Mouse (Mus musculus) hindbrain, embryonic 11.5 days (tissue): ENCODE data around the gene Dlgap5. TPM values are rescaled to one million over a fixed set of nuclear protein-coding genes. Genes with fewer than 3 reads are reported as not detected.

Experiments used
- ATAC-seq: fragments of 200-750 bp; cut with Nextera tagmentation; 2 replicates; pipeline ENCODE4 v1.8.0; 2017; ENCODE audit warnings: mild to moderate bottlenecking, moderate TSS enrichment, moderate library complexity; ENCODE audit not compliant: low FRiP score
- DNase-seq: peaks from one replicate; pipeline ENCODE4 v3.0.0-alpha.2; 2015; ENCODE audit warnings: low spot score
- H3K27ac ChIP-seq: fragments of 300-500 bp; sonication (generic); 2 replicates; pipeline ENCODE4 v1.5.1; 2014; ENCODE audit warnings: mild to moderate bottlenecking, low read depth, low read length
- H3K27me3 ChIP-seq: fragments of 300-500 bp; sonication (generic); 2 replicates; pipeline ENCODE4 v1.6.1; 2014; ENCODE audit warnings: mild to moderate bottlenecking, low read length, moderate library complexity, mixed read lengths; ENCODE audit not compliant: control insufficient read depth, insufficient read depth
- H3K36me3 ChIP-seq: fragments of 300-500 bp; sonication (generic); 2 replicates; pipeline ENCODE4 v1.6.1; 2014; ENCODE audit warnings: mild to moderate bottlenecking, low read length, moderate library complexity, mixed read lengths; ENCODE audit not compliant: control insufficient read depth, insufficient read depth
- H3K4me1 ChIP-seq: fragments of 300-500 bp; sonication (generic); replicated peaks from 2 replicates; pipeline ENCODE4 v1.6.1; 2014; ENCODE audit warnings: low read length, mixed read lengths; ENCODE audit not compliant: control insufficient read depth, insufficient read depth
- H3K4me2 ChIP-seq: fragments of 300-500 bp; sonication (generic); replicated peaks from 2 replicates; pipeline ENCODE4 v1.6.1; 2014; ENCODE audit warnings: mild to moderate bottlenecking, low read depth, low read length
- H3K4me3 ChIP-seq: fragments of 300-500 bp; sonication (generic); 2 replicates; pipeline ENCODE4 v1.5.1; 2014; ENCODE audit warnings: low read depth, low read length
- H3K9ac ChIP-seq: fragments of 300-500 bp; sonication (generic); 2 replicates; pipeline ENCODE4 v1.6.1; 2014; ENCODE audit warnings: low read depth, low read length
- H3K9me3 ChIP-seq: fragments of 300-500 bp; sonication (generic); 2 replicates; pipeline ENCODE4 v1.6.1; 2016; ENCODE audit warnings: low read length; ENCODE audit not compliant: control insufficient read depth
- WGBS: fragments of 180-500 bp; shearing (Covaris S2); extraction: QIAGEN DNeasy Blood & Tissue Kit; methylation state at CpG from one replicate; pipeline ENCODE4 v1.1.7; 2014; 5-methylcytosine and 5-hydroxymethylcytosine counted together
- polyA plus RNA-seq: library from polyadenylated mRNA; unstranded; fragments of >200 nt; fragmentation: Nextera tagmentation; extraction: Ambion mirVana; gene quantifications from 2 replicates; pipeline ENCODE4 v1.2.1, GENCODE M21; 2014

The Dlgap5 gene
- polyA plus RNA-seq, 1 experiment from 2014 or later: 59.9 TPM

DNA sequence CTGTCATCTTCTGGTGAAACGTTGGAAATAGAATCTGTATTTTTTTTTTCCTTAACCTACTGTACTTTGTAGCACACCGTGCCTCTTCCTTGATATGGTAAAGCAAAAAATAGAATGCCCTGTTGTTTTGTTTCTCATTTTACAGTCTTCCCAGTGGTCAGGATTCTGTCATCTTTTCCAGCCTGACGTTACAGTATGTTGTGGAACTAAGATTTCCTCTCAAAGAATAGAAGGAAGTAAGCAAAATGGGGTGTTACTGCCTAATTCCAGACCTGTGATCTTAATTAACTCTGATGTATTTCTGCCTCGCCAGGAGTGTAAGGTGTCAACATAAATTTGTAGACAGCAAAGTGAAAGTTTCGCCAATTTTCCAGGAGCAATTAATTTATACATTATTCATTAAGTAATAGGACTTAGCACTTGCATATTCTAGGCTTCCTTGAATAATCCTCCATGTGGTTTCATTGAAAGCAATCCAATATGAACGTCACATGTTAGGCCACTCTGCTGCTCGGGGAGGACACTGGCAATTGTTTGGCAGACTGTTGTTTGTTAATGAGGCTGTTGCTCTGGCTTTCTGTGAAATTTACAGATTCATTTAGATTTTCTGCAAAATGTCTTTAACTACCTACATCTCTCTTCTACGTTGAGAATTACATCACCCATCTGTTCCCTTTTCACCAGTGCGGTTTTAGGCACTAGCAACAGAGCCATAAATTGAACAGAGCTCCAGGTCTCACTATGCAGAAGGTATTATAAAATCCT, 27.3 kb upstream of the Dlgap5 start:
- ATAC-seq: no peak
- no peak overlapping the region for H3K9ac ChIP-seq
- H3K27me3 ChIP-seq: no peaks in the 10 kb centered on the region
- 76% methylated on average over 9 of the region's 9 CpGs for WGBS
- no peak overlapping the region for H3K4me2 ChIP-seq
- H3K4me3 ChIP-seq: no peak overlapping the region
- no peaks in the 10 kb centered on the region for H3K36me3 ChIP-seq
- no peak overlapping the region for H3K27ac ChIP-seq
- no peaks in the 10 kb centered on the region for H3K9me3 ChIP-seq
- no peak for DNase-seq
- H3K4me1 ChIP-seq: no peaks in the 10 kb centered on the region

- H3K4me2 ChIP-seq: no peak overlapping the region
- H3K27ac ChIP-seq: no peak overlapping the region
- no peak for ATAC-seq
- no peak overlapping the region for H3K4me3 ChIP-seq
- H3K27me3 ChIP-seq: no peaks in the 10 kb centered on the region
- H3K9me3 ChIP-seq: no peaks in the 10 kb centered on the region
- WGBS: 57% methylated on average over 2 of the region's 2 CpGs
- no peaks in the 10 kb centered on the region for H3K4me1 ChIP-seq
- no peaks in the 10 kb centered on the region for H3K36me3 ChIP-seq
- H3K9ac ChIP-seq: no peak overlapping the region
- DNase-seq: no peak
Measured at GRCm38 (mm10) chr14:47444907-47445306, 26.7 kb upstream of the Dlgap5 start.

DNA sequence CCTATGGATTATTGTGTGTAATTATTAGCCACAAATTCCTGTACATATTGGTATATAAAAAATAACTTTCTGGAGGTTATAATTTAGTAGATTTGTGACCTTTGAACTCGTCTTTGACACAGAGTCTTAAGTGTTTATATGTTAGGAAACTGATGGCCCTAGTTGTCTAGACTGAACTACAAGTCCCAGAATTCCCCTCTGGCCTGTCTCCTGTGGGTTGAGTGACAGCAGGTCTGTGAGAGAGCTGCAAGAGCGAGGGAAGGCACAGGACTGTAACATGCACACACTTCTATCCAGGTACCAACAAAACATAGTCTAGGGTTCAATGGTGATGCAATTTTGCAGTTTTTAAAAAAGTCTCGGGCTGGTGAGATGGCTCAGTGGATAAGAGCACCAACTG, 20.7 kb upstream of the Dlgap5 start:
- H3K9ac ChIP-seq: no peak overlapping the region
- H3K4me1 ChIP-seq: no peaks in the 10 kb centered on the region
- no peaks in the 10 kb centered on the region for H3K36me3 ChIP-seq
- no peak overlapping the region for H3K4me2 ChIP-seq
- DNase-seq: no peak
- no peaks in the 10 kb centered on the region for H3K9me3 ChIP-seq
- no peak overlapping the region for H3K4me3 ChIP-seq
- ATAC-seq: no peak
- no peaks in the 10 kb centered on the region for H3K27me3 ChIP-seq
- WGBS: 62% methylated on average over 3 of the region's 3 CpGs
- H3K27ac ChIP-seq: no peak overlapping the region

- no peaks in the 10 kb centered on the region for H3K36me3 ChIP-seq
- H3K9ac ChIP-seq: no peak overlapping the region
- no peak overlapping the region for H3K27ac ChIP-seq
- H3K9me3 ChIP-seq: no peaks in the 10 kb centered on the region
- H3K4me2 ChIP-seq: no peak overlapping the region
- peak; percentile 21 for DNase-seq
- no peaks in the 10 kb centered on the region for H3K27me3 ChIP-seq
- ATAC-seq: no peak
- H3K4me1 ChIP-seq: no peaks in the 10 kb centered on the region
- no peak overlapping the region for H3K4me3 ChIP-seq
Measured at GRCm38 (mm10) chr14:47432987-47433386, 14.8 kb upstream of the Dlgap5 start.

GRCm38 (mm10) chr14:47422466-47422865, 4.3 kb upstream of the Dlgap5 start:
- H3K9me3 ChIP-seq: no peaks in the 10 kb centered on the region
- WGBS: 64% methylated on average over 4 of the region's 4 CpGs
- no peaks in the 10 kb centered on the region for H3K36me3 ChIP-seq
- no peaks in the 10 kb centered on the region for H3K4me1 ChIP-seq
- H3K4me2 ChIP-seq: no peak overlapping the region
- H3K9ac ChIP-seq: no peak overlapping the region
- ATAC-seq: no peak
- no peaks in the 10 kb centered on the region for H3K27me3 ChIP-seq
- H3K27ac ChIP-seq: no peak overlapping the region
- DNase-seq: no peak
- H3K4me3 ChIP-seq: no peak overlapping the region

DNA sequence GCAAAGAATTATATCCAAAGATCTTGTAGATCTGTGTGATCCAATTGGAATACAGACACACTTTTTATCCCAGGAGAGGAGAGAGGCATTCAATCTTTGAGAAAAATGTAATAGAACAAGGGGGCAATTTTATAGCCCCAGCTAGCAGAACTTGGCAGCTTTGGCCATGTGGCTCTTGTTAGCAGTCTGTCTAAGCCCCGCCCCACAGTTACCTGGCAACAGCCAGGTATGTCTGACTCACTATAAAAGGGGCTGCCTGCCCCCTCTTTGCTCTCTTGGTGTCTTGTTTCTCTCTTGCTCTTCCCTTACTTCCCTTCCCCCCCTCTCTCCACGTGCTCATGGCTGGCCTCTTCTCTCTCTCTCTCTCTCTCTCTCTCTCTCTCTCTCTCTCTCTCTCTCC, 3.4 kb upstream of the Dlgap5 start:
- Histone ChIP-seq H3K4me1 (no peaks in the 10 kb centered on the region), H3K4me2 (no peak overlapping the region), H3K36me3 (no peaks in the 10 kb centered on the region), H3K9me3 (no peaks in the 10 kb centered on the region), H3K27me3 (no peaks in the 10 kb centered on the region), H3K9ac (no peak overlapping the region), H3K4me3 (no peak overlapping the region), H3K27ac (no peak overlapping the region)
- ATAC-seq (no peak), DNase-seq (no peak)
- WGBS: 41% methylated on average over 2 of the region's 2 CpGs

- WGBS: 94% methylated on average over 24 of the region's 24 CpGs
- Histone ChIP-seq H3K27ac (no peak overlapping the region), H3K27me3 (no peaks in the 10 kb centered on the region), H3K4me2 (no peak overlapping the region), H3K9ac (no peak overlapping the region), H3K4me1 (no peaks in the 10 kb centered on the region), H3K4me3 (no peak overlapping the region), H3K36me3 (no peaks in the 10 kb centered on the region), H3K9me3 (no peaks in the 10 kb centered on the region)
- no peak for DNase-seq
- no peak for ATAC-seq
Measured at GRCm38 (mm10) chr14:47419723-47420276, 1.6 kb upstream of the Dlgap5 start.

DNA sequence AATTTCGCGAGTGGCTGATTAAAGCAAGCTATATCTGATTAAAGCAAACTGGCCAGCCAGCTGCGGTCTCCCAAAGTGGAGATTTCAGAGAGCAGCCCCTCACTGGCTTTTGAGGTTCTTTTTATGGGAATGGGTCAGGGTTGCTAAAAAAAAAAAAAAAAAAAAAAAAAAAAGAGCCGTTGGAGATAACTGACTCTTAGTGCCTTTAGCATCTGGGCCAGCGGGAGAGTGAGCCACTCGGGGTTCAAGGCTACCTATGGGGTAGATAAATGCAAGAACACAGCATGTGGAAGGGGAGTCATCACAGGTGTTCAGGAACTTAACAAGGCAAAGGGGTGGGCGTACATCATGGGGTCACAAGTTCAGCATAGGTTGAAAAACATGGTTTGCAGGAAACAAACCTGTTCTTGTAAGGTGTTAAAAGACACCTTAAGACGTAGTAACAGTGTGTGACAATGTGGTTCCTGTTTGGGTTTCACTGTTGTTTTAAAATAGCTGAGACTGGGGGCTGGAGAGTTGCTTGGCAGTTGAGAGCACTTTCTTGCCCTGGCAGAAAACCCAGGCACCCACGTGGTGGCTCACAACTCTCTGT, 923 bp upstream of the Dlgap5 start:
- no peaks in the 10 kb centered on the region for H3K27me3 ChIP-seq
- no peaks in the 10 kb centered on the region for H3K36me3 ChIP-seq
- H3K4me2 ChIP-seq: no peak overlapping the region
- WGBS: 80% methylated on average over 9 of the region's 9 CpGs
- ATAC-seq (no peak), DNase-seq (no peak)
- H3K4me1 ChIP-seq: no peaks in the 10 kb centered on the region
- H3K9me3 ChIP-seq: no peaks in the 10 kb centered on the region
- no peak overlapping the region for H3K9ac ChIP-seq
- H3K4me3 ChIP-seq: no peak overlapping the region
- H3K27ac ChIP-seq: no peak overlapping the region

DNA sequence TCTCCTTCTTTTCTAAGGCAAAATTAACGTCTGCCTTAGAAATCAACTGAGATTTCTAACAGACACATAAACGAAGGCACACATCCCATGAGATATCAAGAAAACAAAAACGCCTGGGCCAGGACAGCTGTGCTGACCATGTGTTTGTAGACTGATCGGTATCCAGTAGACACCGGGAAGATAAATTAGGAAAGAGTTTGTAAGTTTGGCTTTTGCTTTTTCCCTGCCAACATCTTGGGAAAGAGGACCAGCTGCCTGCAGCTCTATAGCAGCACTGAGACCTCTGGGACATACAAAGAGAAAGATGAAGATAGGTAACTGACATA, 422 bp upstream of the Dlgap5 start:
- no peaks in the 10 kb centered on the region for H3K4me1 ChIP-seq
- DNase-seq (no peak), ATAC-seq (peak; percentile 51; the same call in 1 of the 2 replicates)
- H3K4me2 ChIP-seq: peak overlapping the region; percentile 52; the same call in 1 of the 2 replicates
- no peaks in the 10 kb centered on the region for H3K9me3 ChIP-seq
- 51% methylated on average over 5 of the region's 5 CpGs for WGBS
- peak overlapping the region; percentile 39 for H3K4me3 ChIP-seq
- H3K9ac ChIP-seq: 0 out of 2 replicates have a peak overlapping the region, but pooled peaks have one; percentile 29
- no peaks in the 10 kb centered on the region for H3K36me3 ChIP-seq
- no peaks in the 10 kb centered on the region for H3K27me3 ChIP-seq
- H3K27ac ChIP-seq: no peak overlapping the region
